Mouse (Mus musculus) lung, postnatal 4 days (tissue): ENCODE results near the gene Bicdl2.

Experiments used
- DNase-seq, 2 experiments: peaks; one replicate each; pipeline ENCODE4 v3.0.0; 2021

Gene Bicdl2

DNA sequence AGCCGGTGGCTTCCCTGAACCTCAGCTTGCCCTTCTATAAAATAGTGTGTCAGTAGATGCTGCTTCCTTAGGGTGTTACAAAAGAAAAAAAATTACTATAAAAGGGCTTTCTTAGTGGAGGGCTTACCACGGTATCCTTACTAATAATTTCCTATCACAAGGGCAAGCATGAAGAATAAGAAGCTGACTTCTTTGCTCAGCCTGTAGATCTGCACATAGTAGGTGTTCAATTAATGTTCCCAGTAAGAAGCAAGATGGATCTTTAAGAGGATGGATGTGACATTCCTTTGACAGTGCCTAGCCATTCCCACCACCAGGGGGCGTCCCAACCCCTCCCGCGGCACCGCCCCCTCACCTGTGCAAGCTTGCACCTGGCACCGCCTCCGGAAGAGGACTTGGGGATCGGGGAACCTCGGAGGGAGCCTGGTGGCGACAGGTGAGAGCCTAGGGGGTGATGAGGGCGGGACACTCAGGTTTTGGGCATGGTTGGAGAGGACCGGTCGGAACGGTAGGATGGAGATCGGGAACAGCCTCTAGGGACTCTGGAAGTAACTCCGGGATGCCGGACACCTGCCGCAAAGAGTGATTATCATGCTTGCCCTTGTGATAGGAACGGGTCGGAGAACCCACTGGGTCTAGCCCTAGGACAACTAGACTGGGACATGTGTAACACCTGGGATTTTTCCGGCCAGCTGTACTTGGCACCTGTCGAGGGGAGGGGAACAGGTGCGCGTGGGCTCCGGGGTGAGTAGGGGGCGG lies at the start of gene Bicdl2:
Gene Bicdl2, plus strand, starts transcription at position 390 of the 759 bp plus-strand sequence.
- peak; percentile 76 to 78 for DNase-seq

DNA sequence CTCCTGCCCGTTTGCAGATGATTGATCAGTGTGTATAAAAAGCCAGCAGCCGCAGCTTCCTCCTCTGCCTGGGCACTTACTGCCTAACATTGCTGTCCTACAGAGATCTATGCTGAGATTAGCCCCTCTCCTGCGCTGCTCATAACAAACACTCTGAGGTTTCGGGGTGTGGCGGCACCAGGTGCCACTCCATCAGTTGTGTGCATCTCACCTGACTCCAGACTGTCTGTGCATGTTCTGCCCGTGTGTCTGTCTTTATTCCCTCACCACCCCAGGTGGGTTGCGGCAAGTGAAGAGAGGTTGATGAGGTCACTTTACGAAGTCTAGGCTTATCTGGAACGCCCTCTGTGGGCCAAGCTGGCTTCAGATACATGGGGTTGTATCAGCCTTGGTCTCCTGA lies 43.2 kb upstream of the Bicdl2 start:
- DNase-seq: no peak

DNA sequence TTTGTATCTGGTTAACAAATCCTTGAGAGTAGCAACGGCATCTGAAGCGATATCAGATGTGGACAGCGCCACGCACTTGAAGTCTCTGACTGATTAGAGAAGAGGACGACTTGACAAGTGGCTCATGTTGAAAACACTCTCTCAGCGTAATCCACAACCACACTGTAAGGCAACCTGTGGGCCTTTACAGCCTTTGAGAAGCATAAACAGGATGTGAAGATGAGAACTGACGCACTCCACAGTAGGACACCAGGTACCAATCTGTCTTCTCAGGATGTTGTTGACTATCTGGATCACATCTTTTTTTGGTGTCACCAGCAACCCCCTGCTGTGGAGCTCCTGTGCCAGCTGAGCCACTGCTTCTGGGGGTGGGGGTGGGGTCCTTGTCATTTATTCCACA lies 40.0 kb upstream of the Bicdl2 start:
- DNase-seq: no peak

DNA sequence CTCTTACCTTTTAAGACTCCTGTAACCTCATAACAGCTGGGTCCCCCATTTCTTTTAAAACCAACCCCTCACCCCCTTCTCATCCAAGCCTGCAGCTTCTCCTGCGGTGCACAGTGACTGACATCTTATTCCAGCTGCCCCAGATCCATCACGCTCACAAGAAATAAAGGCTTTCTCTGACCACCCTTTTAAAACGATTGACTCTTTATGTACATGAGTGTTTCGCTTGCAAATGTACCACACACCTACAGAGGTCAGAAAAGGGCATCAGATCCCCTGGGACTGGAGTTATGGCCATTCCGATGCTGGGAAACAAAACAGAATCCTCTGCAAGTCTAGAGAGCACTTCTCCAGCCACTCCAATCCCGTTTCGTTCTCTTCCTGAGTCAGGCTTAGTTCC lies 32.5 kb upstream of the Bicdl2 start:
- no peak for DNase-seq

DNA sequence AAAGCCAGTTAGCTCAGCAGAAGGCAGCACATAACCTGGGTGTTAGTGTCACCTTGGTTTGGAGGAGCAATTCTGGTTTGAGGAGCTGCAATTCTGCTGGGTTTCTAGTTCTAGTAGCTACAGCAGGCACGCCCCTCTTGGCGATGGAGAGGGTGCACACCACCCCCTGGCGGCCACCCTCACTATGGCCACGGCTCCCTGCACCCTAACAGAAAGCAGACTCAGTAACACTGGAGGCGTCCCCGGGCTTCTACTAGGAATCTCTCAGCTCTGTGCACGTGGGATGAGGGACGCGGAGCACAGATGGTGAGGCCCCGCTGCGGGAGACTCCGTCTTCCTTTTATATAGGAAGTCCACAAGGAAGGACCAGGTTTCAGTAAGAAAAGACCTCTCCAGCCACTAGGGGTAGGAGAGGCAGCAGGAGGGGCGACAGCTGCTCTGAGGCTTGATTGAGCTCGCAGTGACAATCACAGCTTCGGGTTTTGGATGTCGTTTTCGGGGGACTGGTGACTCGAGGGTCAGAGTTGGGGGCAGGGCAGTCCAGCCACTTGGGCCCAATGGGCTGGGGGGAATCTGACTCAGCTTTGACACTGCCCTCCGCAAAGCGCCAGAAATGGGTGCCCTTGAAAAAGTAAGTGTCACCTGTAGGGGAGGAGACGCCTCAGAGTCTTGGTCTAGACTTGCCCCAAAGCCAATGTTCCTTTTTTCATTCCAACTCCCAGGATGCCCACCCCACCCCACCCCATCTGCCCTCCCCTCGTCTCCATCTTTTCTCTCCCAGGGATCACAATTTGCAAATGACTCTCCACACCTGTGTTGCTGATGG lies 29.9 kb upstream of the Bicdl2 start:
- DNase-seq: peak; percentile 82 to 87

DNA sequence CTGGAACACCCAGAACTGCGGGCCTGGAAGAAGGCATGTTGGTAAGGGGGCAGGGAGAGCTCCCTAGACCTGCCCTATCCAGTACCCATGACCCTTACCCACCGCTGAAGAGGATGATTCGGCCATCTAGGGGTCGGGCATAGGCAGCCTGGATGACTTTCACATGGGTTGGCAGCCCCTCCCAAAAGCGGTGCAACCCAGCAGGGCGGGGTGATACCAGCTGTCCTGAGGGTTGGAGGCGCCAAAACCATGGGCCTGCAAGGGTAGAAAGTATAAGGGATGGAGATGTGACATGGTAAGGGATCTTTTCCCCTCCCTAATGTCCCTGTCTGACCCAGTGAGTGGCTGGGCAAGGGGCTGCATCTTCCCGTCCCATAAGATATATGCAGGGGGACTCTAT lies 29.1 kb upstream of the Bicdl2 start:
- DNase-seq: no peak

DNA sequence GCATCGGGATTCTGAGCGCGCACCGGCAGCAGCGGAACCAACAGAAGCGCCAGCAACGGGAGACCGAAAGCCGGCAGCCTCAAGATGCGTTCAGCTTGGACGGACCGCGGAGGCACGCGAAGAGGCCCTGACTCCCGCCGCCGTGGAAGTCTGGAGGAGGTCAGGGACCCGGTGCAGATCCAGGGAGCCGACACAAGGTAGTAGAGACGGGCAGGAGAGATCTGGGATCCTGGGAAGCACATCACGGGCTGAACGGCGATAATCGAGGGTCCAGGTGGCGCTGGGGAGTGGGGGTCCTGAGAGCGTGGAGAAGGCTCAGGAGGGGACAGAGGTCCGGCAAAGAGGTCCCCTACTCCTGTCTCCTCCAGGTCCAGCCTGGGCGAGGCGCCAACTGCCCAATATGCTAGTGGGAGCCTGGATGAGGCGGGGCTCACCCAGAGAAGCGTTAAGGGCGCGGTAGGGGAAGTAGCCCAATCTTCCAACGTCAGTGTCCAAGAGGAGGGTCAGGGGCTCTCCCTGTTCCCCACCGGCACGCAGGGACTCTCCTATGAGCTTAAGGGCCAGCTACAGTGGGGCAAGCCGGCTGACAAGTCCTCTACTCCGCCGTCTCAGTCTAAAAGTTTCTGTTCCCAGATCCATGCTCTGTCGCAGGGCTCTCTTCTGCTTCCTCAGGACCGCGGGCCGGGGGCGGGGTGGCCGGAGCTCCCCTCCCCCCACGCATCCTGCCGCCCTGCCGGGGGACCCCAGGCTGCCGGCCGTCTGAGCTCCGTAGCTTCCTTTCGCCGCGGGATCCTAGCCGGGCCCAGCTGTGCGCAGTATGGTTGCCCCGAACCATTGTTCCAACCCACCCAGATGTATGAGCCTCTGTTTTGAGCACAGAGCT lies 15.5 kb upstream of the Bicdl2 start, which contains the start of gene Mmp25:
Gene Mmp25, minus strand, starts transcription at position 665 of the 883 bp plus-strand sequence.
- peak in 1 of 2 experiments; percentile 38 for DNase-seq

DNA sequence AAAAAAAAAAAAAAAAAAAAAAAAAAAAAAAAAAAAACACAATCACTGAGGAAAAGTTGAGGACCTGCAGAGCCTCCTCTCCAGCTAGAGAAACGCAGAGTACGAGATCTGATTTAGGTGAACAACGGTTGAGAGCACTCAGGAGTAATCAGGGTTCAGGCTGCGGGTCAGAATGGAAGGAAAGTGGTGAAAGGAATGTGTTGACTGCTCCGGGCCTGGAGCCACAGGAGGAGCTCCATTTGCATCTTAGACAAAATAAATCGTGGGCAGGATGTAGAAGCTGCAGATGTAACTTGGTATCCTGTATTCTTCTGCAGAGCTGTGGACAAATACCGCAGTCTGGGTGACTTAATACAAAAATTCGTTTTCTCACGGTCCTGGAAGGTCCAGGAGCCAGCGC lies 14.4 kb upstream of the Bicdl2 start:
- DNase-seq: no peak

DNA sequence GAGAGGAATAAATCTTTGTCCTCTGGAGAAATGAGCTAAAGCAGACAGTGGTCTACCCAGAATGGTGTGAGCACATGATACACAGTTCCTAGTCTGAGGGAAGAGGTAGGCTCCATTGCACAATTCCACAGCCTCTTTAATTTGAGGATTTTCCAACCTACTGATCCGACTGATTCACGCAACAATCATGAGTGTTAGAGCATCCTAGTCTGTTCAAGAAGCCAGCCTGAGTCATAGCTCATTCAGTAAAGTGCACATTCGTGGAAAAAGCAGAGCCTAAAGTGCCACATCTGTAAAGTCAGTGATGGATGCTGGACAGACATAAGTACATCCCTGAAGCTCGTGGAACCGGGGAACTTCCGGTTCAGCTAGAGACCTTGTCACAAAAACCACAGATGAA lies 8.9 kb upstream of the Bicdl2 start:
- DNase-seq: no peak

DNA sequence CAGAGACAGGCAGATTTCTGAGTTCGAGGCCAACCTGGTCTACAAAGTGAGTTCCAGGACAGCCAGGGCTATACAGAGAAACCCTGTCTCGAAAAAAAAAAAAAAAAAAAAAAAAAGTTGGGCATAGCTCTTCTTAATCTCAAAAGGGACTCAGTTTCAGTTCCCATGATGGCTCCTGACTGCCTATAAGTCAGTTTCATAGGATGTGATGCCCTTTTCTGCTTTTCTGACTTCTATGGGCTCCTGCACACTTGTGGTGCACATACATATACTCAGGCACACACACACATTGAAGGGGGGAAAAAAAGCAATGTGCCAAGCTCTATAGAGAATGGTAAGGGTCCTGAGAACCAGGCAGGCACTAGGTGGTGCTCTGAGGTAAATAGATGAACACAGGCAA lies 7.0 kb upstream of the Bicdl2 start:
- no peak for DNase-seq

DNA sequence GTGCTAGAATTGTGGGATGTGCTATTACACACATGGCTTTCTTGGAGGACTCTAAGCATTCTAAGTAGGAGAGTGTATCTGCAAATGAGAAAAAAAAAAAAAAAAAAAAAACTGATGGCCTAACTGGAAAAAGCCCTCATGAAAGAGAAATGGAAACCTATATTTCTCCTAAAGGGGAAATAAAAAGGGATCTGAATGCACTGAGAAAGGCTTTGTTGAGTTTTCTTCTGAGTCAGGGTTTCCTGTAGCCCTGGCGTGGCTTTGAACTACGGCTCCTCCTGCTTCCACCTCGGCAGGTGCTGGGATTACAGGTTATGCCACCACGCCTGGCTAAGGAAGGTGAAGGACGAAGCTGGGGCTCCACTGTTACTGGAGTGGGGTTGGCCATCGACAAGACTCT lies 6.3 kb upstream of the Bicdl2 start:
- DNase-seq: no peak

DNA sequence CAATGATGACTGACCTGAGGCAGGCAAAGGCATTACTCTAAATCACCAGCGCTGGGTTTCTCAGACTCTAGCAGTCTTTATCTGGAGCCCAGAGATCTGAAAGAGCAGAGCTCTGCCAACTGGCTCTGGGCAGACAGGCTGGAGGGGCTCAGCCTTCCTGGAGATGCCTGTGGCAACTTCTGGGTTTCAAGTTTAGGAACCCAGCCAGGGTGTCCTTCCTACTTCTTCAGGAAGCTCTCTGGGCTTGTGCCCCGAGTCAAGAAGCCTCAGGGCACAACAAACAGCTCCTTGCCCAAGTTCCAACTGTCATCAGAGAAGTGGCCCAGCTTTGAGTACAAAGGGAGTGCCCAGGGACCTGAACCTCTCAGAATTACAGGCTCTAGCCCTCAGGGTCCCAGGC lies 5.9 kb upstream of the Bicdl2 start:
- DNase-seq: no peak

DNA sequence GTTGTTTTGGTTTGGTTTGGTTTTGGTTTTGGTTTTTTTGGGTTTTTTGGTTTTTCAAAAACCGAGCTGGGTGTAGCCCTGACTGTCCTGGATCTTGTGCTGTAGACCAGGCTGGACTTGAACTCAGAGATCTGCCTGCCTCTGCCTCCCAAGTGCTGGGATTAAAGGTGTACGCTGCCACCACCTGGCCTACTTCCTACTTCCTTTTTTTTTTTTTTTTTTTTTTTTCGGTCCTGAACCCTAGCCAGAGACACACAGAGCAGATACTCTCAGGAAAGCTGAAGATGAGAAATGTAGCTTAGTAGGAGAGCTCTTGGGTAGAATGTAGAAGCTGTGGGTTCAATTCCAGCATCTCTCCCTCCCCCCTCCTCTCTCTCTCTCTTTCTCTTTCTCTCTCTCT lies 1.9 kb upstream of the Bicdl2 start:
- DNase-seq: no peak

DNA sequence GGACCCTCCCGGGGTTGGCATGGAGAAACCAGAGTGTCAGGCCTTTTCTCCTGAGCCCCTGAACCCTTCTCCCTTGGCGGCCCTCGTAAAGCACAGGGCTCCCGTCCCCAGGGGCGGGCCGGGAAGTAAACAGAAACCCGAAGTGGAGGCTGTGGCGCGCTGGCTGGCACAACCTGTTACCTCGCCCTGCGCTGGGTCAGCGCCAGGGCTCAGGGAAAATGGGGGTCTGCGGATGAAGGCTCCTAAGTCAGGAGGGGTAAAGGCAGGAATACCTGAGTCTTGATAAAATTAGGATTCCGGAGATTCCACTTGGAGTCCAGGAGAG lies 532 bp downstream of the Bicdl2 start:
- no peak for DNase-seq

DNA sequence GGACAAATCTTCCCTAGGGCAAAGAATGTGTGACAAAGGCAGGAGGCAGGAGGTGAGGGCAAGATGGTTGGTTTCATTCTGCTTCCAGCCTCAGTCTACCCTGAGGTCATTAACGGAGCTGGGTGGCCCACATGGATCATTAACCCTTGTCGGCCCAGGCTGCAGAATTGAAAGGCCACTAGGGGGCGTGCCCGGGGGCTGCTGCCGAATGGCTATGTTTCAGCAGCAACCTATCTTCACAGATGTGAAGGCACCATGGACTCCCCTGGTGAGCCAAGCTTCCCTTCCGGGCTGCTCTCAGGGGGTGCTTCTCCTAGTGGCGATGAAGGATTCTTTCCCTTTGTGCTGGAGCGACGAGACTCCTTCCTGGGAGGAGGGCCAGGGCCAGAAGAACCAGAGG lies 1.2 kb downstream of the Bicdl2 start:
- peak in 1 of 2 experiments; percentile 34 for DNase-seq

DNA sequence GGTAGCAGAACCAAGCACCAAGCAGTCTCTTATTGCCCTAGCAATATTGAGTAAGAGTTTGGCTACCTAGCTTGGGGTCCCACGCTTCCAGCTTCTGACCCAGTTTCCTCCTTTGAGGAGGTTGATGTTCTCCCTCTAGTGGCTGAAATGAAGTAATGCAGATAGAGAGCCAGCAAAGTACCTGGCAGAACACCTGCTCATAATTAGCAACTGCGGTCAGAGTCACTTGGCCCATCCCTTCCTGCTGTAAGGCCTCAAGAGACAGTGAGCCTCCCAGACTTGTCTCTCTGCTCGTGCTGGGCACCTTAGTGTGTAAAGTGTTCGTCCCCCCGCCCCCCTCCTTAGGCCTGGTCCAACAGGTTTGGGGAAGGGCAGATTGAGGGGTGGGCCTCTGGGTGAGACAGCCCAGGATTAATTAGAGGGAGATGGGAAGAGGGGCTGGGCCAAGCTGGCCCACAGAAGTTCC lies 4.3 kb downstream of the Bicdl2 start:
- DNase-seq: no peak

DNA sequence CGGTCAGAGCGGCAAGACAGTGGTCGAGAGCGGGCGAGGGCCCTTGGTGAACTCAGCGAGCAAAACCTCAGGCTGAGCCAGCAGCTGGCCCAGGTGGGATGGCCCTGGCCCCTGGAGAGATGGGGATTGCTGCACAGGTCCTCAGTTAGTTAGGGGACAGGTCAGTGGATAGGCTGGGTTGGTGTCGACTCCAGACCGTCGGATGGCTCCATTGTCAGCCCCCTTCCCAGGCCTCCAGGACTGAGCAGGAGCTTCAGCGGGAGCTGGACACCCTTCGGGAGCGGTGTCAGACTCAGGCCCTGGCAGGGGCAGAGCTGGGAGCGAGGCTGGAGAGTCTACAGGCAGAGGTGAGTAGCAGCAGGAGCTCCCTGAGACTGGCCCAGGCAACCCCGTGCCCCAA lies 5.2 kb downstream of the Bicdl2 start:
- DNase-seq: no peak

DNA sequence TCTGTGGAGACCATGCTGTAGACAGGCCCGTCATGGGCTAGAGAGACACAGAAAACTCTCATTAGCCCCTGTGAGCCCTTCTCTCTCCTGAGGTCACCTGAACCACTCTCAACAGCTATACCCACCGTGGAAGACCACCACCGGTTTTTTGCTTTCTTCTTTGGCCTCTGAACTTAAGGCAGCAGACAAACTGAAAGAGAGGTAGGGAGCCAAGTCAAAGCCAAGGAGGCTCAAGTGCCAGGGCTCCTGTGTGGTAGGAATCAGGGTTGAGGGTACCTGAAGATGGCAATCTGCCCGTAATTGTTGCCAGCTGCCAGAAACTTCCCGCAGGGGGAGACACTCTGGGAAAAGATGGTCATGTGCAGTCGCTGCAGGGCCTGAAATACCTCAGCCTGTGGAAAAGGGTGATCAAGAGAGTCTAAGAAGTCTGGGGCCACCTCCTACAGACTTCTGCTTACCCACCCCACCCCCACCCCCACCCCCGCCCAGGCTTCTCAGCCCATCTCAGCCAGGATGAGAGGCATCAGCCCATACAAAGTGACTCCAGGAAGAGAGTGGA lies 10.3 kb downstream of the Bicdl2 start:
- DNase-seq: no peak

DNA sequence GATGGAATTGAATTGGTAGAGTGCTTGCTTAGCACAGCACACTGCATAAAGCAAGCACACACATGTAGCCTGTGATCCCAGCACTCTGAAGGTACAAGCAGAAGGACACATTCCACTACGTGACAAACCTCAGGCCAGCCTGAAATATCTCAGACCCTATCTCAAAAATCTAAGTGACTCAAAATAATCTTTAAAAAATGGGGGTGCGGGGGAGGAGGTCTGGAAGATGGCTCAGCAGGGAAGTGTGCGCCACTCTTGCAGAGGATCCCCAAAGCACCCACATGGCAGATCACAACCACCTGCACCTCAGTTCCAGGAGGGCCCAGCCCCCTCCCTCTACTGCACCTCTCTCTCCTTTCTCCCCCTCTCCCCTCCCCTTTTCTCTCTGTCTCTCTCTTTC lies 11.2 kb downstream of the Bicdl2 start:
- DNase-seq: no peak

DNA sequence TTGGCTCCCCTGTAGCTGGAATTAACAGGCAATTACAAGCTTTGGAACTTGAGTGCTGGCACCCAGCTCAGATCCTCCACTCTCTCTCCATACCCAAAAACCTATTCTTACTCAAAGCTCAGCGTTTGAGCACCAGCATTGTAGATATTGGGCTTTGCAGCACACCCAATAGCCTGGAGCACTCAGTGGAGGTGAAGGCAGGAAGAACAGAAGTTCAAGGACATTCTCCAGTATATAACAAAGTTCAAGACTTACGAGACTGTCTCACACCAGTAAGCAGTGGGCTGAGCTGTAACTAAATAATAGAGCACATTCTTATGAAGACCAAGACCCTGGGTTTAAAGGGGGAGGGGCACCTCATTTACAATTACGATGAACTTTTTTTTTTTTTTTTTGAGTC lies 12.5 kb downstream of the Bicdl2 start:
- DNase-seq: no peak

DNA sequence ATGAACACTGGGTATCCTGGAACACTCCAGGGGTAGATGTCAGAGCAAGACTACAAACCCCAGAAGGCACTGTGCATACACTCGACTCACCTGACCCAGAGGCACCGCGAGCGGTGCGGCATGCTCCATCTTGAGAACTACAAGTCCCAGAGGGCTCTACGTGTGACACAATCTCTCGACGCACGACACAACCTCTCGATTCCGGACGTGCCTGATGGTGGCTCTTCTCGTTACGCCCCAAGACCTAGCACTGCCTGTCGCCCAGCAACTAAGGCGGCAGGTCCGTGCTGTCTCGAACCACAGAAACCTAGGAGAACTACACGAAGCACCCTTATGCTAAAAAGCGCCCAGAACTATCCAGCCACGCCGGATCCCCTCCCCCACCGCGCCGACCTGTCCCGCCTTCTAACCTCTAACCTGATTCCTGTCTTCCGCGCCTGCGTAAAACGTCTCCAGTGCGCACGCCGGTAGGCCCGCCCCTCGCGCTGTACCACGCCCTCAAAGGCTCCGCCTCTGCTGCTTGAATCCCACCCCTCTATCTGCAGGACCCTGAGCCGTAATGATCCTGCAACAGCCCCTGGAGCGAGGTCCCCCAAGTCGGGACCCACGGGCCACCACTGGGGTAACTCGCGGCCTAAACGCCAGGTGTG lies 13.2 kb downstream of the Bicdl2 start, which contains the start of the genes Hcfc1r1 and Thoc6:
Gene Hcfc1r1, plus strand, starts transcription at position 173 of the 650 bp plus-strand sequence.
Gene Thoc6, minus strand, starts transcription at position 459 of the 650 bp plus-strand sequence.
- DNase-seq: peak; percentile 93

DNA sequence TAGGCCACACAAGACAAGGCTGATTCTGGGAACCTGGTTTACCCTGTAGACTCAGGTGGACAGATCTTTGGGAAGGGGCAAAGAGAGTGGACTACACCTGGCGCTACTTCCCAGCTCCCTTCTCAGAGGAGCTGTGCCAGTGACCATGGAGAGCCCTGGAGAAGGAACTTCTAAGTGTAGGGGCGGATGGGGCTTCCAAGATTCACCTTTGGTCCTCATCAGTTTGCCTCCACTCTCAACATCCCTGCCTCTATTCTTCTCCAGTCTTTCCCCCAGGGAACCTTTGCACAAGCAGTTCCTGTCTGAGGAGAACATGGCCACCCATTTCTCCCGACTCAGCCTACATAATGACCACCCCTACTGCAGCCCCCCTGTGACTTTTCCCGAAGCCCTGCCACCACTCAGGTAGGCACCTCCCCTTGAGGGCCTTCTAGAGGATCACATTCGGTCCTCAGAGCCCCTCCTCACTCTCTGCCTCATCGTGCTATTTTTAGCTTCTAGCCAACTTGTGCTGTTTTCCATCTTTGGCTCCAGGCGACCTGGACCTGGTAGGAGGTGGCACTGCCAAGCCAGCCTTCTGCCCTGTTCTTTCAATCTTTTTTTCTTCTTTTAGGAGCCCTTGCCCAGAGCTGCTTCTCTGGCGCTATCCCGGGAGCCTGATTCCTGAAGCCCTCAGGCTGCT lies 14.1 kb downstream of the Bicdl2 start:
- DNase-seq: no peak
